8 mouse cellular contexts compared by ENCODE assay signal in the genomic region with DNA sequence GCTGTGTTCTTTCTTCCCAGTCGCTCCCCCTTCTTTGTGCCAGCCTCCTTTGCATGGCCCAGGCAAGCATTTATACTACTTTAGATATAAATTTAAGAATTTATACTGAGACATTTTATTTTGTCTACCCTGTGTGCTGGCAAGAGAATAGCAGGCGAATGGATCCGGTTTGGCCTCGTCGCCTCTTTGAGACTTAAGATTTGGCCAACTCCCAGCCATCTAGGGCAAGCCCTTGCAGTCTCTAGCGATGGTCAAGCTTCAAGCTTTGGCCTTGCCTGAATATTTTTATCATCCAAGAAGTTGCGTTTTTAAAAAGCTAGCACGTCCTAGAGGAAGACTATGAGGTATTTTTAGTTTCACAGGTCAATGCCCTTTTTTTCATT. TPM values are rescaled to one million over a fixed set of nuclear protein-coding genes. Genes with fewer than 3 reads are reported as not detected.
DNase-seq lines count a peak whose midpoint lies in the region; ATAC-seq lines count a peak whose summit lies in the region.

No protein-coding gene starts in this region.

- H3K27ac ChIP-seq in lung, embryonic 15.5 days = peak overlapping the region; percentile 65
- peak overlapping the region; percentile 85 for H3K27ac ChIP-seq in forebrain, embryonic 11.5 days (ENCODE audit: low read depth, low read length)
- peak overlapping the region; percentile 93 for H3K27ac ChIP-seq in limb, embryonic 12.5 days
- peak overlapping the region; percentile 89 for H3K27ac ChIP-seq in neural tube, embryonic 15.5 days (replicated peaks)

- 4% methylated on average over 8 of the region's 8 CpGs for WGBS in lung, embryonic 15.5 days
- 9% methylated on average over 8 of the region's 8 CpGs for WGBS in forebrain, embryonic 11.5 days
- WGBS in limb, embryonic 12.5 days = 13% methylated on average over 8 of the region's 8 CpGs
- 9% methylated on average over 8 of the region's 8 CpGs for WGBS in neural tube, embryonic 15.5 days

- H3K4me1 ChIP-seq in lung, embryonic 15.5 days = peaks cover 12% of the 10 kb centered on the region; the same call in 1 of the 2 replicates
- H3K4me1 ChIP-seq in forebrain, embryonic 11.5 days (replicated peaks; ENCODE audit: control insufficient read depth, insufficient read depth, low read length) = no peaks in the 10 kb centered on the region; the same call in 1 of the 2 replicates
- peaks cover 8% of the 10 kb centered on the region; the same call in 1 of the 2 replicates for H3K4me1 ChIP-seq in limb, embryonic 12.5 days (replicated peaks)
- peaks cover 21% of the 10 kb centered on the region for H3K4me1 ChIP-seq in neural tube, embryonic 15.5 days

- H3K4me2 ChIP-seq in lung, embryonic 15.5 days = peak overlapping the region; percentile 76
- peak overlapping the region; percentile 67 for H3K4me2 ChIP-seq in forebrain, embryonic 11.5 days (ENCODE audit: low read depth, low read length, severe bottlenecking)
- peak overlapping the region; percentile 60 for H3K4me2 ChIP-seq in limb, embryonic 12.5 days
- H3K4me2 ChIP-seq in neural tube, embryonic 15.5 days = peak overlapping the region; percentile 81

- peak overlapping the region; percentile 80 for H3K4me3 ChIP-seq in lung, embryonic 15.5 days
- peak overlapping the region; percentile 52 for H3K4me3 ChIP-seq in forebrain, embryonic 11.5 days (ENCODE audit: low read depth, low read length)
- H3K4me3 ChIP-seq in limb, embryonic 12.5 days (replicated peaks) = peak overlapping the region; percentile 72
- peak overlapping the region; percentile 78 for H3K4me3 ChIP-seq in neural tube, embryonic 15.5 days (replicated peaks)

- peak overlapping the region; percentile 58 for H3K9ac ChIP-seq in lung, embryonic 15.5 days
- H3K9ac ChIP-seq in forebrain, embryonic 11.5 days (ENCODE audit: low read length) = peak overlapping the region; percentile 65
- H3K9ac ChIP-seq in limb, embryonic 12.5 days (replicated peaks) = peak overlapping the region; percentile 86
- H3K9ac ChIP-seq in neural tube, embryonic 15.5 days (replicated peaks) = peak overlapping the region; percentile 75

- ATAC-seq in lung, embryonic 15.5 days (ENCODE audit: borderline replicate concordance, extremely low read depth, low FRiP score, low TSS enrichment) = peak; percentile 19; the same call in 1 of the 2 replicates
- ATAC-seq in forebrain, embryonic 11.5 days (replicated peaks; ENCODE audit: low FRiP score) = peak; percentile 48; the same call in 1 of the 2 replicates
- ATAC-seq in limb, embryonic 12.5 days (ENCODE audit: insufficient number of reproducible peaks, insufficient read depth, low FRiP score, low TSS enrichment, low read depth) = no peak
- ATAC-seq in neural tube, embryonic 15.5 days (ENCODE audit: low FRiP score) = peak; percentile 30

- H3K9me3 ChIP-seq in lung, embryonic 15.5 days = no peaks in the 10 kb centered on the region
- H3K9me3 ChIP-seq in forebrain, embryonic 11.5 days (ENCODE audit: control insufficient read depth, low read length) = no peaks in the 10 kb centered on the region
- no peaks in the 10 kb centered on the region for H3K9me3 ChIP-seq in limb, embryonic 12.5 days
- no peaks in the 10 kb centered on the region for H3K9me3 ChIP-seq in neural tube, embryonic 15.5 days (replicated peaks)

- H3K36me3 ChIP-seq in lung, embryonic 15.5 days = no peaks in the 10 kb centered on the region
- H3K36me3 ChIP-seq in forebrain, embryonic 11.5 days (ENCODE audit: control insufficient read depth, insufficient read depth, low read length) = no peaks in the 10 kb centered on the region
- peaks cover 7% of the 10 kb centered on the region; the same call in 1 of the 2 replicates for H3K36me3 ChIP-seq in limb, embryonic 12.5 days
- no peaks in the 10 kb centered on the region; the same call in 1 of the 2 replicates for H3K36me3 ChIP-seq in neural tube, embryonic 15.5 days

- no peak for DNase-seq in lung, adult 18-20 months
- DNase-seq in forebrain, embryonic 11.5 days (ENCODE audit: low spot score) = no peak
- DNase-seq in yolk sac, embryonic 10.5 days (ENCODE audit: low spot score) = no peak
- no peak for DNase-seq in right cerebral cortex, postnatal 14 days
- DNase-seq in retina, embryonic 14.5 days (ENCODE audit: low spot score) = no peak

- H3K27me3 ChIP-seq in lung, embryonic 15.5 days = no peaks in the 10 kb centered on the region
- H3K27me3 ChIP-seq in forebrain, embryonic 11.5 days (ENCODE audit: control insufficient read depth, insufficient read depth, low read length) = no peaks in the 10 kb centered on the region
- no peaks in the 10 kb centered on the region for H3K27me3 ChIP-seq in limb, embryonic 12.5 days
- H3K27me3 ChIP-seq in neural tube, embryonic 15.5 days (replicated peaks) = no peaks in the 10 kb centered on the region

RNA-seq across cellular contexts. Expression of gene Crot, which starts 0.4 kb away (rescaled TPM):
- polyA plus RNA-seq in lung, embryonic 15.5 days (2015; fragmentation: Nextera tagmentation; extraction: Ambion mirVana) = 30.3 and 30.9 TPM in 2 replicates
- 29.6 and 33.9 TPM in 2 replicates for polyA plus RNA-seq in forebrain, embryonic 11.5 days (2014; fragmentation: Nextera tagmentation; extraction: Ambion mirVana)
- polyA plus RNA-seq in limb, embryonic 12.5 days (2016; fragmentation: Nextera tagmentation; extraction: Ambion mirVana) = 48.4 and 49.9 TPM in 2 replicates
- 21.9 and 26.6 TPM in 2 replicates for polyA plus RNA-seq in neural tube, embryonic 15.5 days (2015; fragmentation: Nextera tagmentation; extraction: Ambion mirVana)
